Mouse (Mus musculus) kidney, postnatal 0 days (tissue): ENCODE data around the gene Gtf3c2. TPM values are rescaled to one million over a fixed set of nuclear protein-coding genes. Genes with fewer than 3 reads are reported as not detected.
A peak's percentile ranks its signal among the peaks of the same experiment; 100 is the strongest.

ENCODE experiments used
- ATAC-seq: fragments of 200-750 bp; cut with Nextera tagmentation; replicated peaks from 2 replicates; pipeline ENCODE4 v1.8.0; 2017; ENCODE audit warnings: low read depth, moderate number of reproducible peaks, moderate TSS enrichment, moderate library complexity; ENCODE audit not compliant: low FRiP score
- DNase-seq: peaks from one replicate; pipeline ENCODE4 v3.0.0-alpha.2; 2016; ENCODE audit warnings: low spot score
- H3K27ac ChIP-seq: fragments of 300-500 bp; sonication (generic); 2 replicates; pipeline ENCODE4 v1.5.1; 2014; ENCODE audit warnings: mild to moderate bottlenecking
- H3K27me3 ChIP-seq: fragments of 300-500 bp; sonication (generic); 2 replicates; pipeline ENCODE4 v1.6.1; 2014; ENCODE audit warnings: low read length, mixed read lengths; ENCODE audit not compliant: insufficient read depth
- H3K36me3 ChIP-seq: fragments of 300-500 bp; sonication (generic); 2 replicates; pipeline ENCODE4 v1.6.1; 2014; ENCODE audit warnings: low read length, mixed read lengths; ENCODE audit not compliant: insufficient read depth
- H3K4me1 ChIP-seq: fragments of 300-500 bp; sonication (generic); replicated peaks from 2 replicates; pipeline ENCODE4 v1.6.1; 2014; ENCODE audit warnings: antibody characterized with exemption, low read length, mixed read lengths; ENCODE audit not compliant: insufficient read depth
- H3K4me2 ChIP-seq: fragments of 300-500 bp; sonication (generic); 2 replicates; pipeline ENCODE4 v1.6.1; 2014; ENCODE audit warnings: mild to moderate bottlenecking, low read length, moderate library complexity, mixed read lengths
- H3K4me3 ChIP-seq: fragments of 300-500 bp; sonication (generic); replicated peaks from 2 replicates; pipeline ENCODE4 v1.5.1; 2014; ENCODE audit warnings: low read depth, low read length
- H3K9ac ChIP-seq: fragments of 300-500 bp; sonication (generic); 2 replicates; pipeline ENCODE4 v1.6.1; 2014; ENCODE audit warnings: low read depth, low read length
- H3K9me3 ChIP-seq: fragments of 300-500 bp; sonication (generic); replicated peaks from 2 replicates; pipeline ENCODE4 v1.6.1; 2016; ENCODE audit warnings: low read length, inconsistent platforms, mixed read lengths
- CTCF ChIP-seq: IDR thresholded peaks from 2 replicates; pipeline ENCODE4 v1.5.1; 2016; ENCODE audit warnings: antibody characterized with exemption, low read depth, mild to moderate bottlenecking, moderate library complexity
- WGBS: fragments of 180-500 bp; shearing (Covaris S2); extraction: QIAGEN DNeasy Blood & Tissue Kit; methylation state at CpG from one replicate; pipeline ENCODE4 v1.1.7; 2014; 5-methylcytosine and 5-hydroxymethylcytosine counted together
- polyA plus RNA-seq: library from polyadenylated mRNA; unstranded; fragments of >200 nt; fragmentation: Nextera tagmentation; extraction: Ambion mirVana; gene quantifications from 2 replicates; pipeline ENCODE4 v1.2.1, GENCODE M21; 2015

Gtf3c2 gene
- polyA plus RNA-seq, 1 experiment from 2014 or later, result 42.5 TPM

DNA sequence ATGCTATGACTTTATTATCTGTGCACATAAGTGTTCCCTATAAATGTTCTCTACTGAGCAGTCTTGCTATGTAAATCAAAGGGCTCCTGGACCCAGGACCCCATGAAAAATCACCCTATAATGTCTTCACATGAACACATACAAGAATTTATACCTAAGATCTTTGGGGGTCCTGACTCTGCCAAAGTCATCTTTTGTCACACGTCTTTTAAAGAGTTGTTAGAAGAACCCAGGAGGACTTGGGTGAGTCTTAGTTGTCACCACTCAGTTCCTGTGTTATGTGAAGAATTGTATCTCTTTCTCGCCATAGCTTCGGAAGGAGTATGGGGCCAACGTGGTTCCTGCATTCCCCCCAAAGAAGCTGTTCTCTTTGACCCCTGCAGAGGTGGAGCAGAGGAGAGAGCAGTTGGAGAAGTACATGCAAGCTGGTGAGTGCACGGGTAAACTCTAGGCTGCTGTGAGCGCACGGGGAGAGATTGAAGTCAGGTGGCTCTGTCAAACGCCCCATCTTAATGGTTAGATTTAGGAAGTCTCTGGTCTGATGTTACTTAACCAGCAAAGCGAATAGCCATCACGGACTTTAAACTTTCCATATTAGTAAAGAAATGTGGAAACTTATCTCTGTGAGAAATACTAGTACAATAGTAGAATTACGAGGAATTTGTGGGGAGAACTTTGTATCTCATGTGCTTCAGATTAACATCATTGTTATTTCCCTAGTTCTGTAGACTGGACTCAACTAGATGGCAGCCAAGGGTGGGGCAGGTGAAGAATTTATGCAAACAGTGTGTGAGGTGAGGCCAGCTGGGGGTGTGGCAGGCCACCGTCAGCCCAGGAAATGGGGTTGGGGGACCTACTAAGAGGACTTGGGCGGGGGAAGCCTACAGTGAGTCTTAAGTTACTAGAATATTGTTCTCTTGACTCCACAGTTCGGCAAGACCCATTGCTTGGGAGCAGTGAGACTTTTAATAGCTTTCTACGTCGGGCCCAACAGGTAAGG lies 14.8 kb upstream of the Gtf3c2 start:
- Histone ChIP-seq H3K4me2 (peak overlapping the region; percentile 75), H3K4me1 (peaks cover 11% of the 10 kb centered on the region; the same call in 1 of the 2 replicates), H3K9me3 (no peaks in the 10 kb centered on the region), H3K27ac (no peak overlapping the region), H3K36me3 (peaks cover 59% of the 10 kb centered on the region), H3K27me3 (no peaks in the 10 kb centered on the region), H3K9ac (no peak overlapping the region), H3K4me3 (no peak overlapping the region)
- ATAC-seq, result no peak
- 90% methylated on average over 16 of the region's 16 CpGs for WGBS
- no peak for TF ChIP-seq CTCF
- DNase-seq, result no peak

DNA sequence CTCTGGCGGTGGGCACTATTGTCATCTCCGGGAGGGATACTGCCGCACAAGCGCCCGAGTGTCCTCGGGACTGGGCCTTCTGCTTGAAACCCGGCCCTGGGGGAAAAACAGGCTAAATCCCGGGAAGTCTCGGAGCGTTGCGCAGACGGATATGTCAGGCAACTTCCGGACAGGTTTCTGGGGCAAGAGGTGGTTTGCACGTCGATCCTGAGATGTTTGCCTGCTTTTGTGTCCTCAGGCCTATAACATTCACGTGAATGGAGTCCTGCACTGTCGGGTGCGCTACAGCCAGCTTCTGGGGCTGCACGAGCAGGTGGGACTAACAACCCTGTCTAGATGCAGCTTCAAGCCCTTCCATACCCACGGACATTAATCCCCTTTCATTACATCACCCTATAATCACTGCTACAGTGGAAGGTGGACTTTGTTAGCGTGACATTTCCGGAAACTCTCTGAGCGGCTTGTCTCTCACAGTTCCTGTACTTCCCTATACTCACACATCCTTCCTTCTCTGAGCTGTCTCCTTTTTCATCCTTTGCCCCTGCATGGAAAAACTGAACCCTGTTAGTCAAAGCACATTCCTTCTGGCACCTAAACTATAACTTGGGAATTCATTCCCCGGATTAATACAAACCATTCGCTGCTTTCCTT lies 13.8 kb upstream of the Gtf3c2 start:
- ATAC-seq, result peak; percentile 0; the same call in 1 of the 2 replicates
- H3K27ac ChIP-seq, result peak overlapping the region; percentile 89
- H3K36me3 ChIP-seq, result peaks cover 53% of the 10 kb centered on the region
- peak overlapping the region; percentile 91 for H3K4me3 ChIP-seq
- peaks cover 11% of the 10 kb centered on the region; the same call in 1 of the 2 replicates for H3K4me1 ChIP-seq
- no peaks in the 10 kb centered on the region for H3K27me3 ChIP-seq
- peak overlapping the region; percentile 91 for H3K9ac ChIP-seq
- H3K4me2 ChIP-seq, result peak overlapping the region; percentile 75
- WGBS, result 11% methylated on average over 25 of the region's 25 CpGs
- no peaks in the 10 kb centered on the region for H3K9me3 ChIP-seq
- no peak for TF ChIP-seq CTCF
- peak; percentile 15 for DNase-seq

DNA sequence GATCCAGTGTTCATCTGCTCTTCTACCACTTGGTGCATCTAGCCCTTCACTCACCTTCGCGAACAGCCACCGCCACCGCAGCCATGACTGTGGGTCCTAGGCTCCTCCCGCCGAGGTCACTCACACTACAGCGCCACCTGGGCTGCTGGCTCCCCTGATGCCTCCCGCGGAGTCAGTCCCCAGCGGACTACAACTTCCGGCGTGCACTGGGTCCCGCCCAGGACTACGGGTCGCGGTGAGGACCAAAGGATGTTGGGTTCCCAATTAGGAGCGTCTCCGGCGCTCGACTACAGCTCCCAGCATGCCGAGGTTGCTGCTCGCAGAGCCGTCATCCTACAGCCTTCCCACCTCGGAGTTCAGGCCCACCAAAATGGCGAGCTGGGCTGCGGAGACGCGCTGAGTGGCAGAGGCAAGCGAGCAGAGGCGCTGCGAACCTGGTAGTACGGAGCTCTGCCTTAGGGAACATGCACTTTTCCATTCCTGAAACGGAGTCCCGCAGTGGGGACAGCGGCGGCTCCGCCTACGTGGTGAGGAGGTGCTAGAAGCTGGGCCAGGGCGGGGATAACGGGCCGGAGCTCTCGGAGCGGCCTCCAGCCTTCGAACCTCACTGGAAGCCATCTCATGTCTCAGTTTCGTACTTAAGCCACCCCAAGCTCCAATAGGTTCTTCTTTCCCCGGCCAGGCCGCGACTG lies 13.1 kb upstream of the Gtf3c2 start, which contains the start of the genes Snx17 and Eif2b4:
Gene Snx17, plus strand, starts transcription at position 289 of the 692 bp plus-strand sequence.
Gene Eif2b4, minus strand, starts transcription at position 492 of the 692 bp plus-strand sequence.
- H3K4me2 ChIP-seq, result peak within 1 kb of the TSS; percentile 75
- H3K27ac ChIP-seq, result peak within 1 kb of the TSS; percentile 89
- ATAC-seq (peak; percentile 96), DNase-seq (peak; percentile 98)
- H3K4me3 ChIP-seq, result peak within 1 kb of the TSS; percentile 91
- peaks cover 51% of the 10 kb centered on the region for H3K36me3 ChIP-seq
- peak; percentile 71 for TF ChIP-seq CTCF
- no peaks in the 10 kb centered on the region for H3K9me3 ChIP-seq
- H3K9ac ChIP-seq, result peak within 1 kb of the TSS; percentile 91
- no peaks in the 10 kb centered on the region for H3K27me3 ChIP-seq
- WGBS, result under 1% methylated on average over 47 of the region's 48 CpGs
- peaks cover 11% of the 10 kb centered on the region; the same call in 1 of the 2 replicates for H3K4me1 ChIP-seq

DNA sequence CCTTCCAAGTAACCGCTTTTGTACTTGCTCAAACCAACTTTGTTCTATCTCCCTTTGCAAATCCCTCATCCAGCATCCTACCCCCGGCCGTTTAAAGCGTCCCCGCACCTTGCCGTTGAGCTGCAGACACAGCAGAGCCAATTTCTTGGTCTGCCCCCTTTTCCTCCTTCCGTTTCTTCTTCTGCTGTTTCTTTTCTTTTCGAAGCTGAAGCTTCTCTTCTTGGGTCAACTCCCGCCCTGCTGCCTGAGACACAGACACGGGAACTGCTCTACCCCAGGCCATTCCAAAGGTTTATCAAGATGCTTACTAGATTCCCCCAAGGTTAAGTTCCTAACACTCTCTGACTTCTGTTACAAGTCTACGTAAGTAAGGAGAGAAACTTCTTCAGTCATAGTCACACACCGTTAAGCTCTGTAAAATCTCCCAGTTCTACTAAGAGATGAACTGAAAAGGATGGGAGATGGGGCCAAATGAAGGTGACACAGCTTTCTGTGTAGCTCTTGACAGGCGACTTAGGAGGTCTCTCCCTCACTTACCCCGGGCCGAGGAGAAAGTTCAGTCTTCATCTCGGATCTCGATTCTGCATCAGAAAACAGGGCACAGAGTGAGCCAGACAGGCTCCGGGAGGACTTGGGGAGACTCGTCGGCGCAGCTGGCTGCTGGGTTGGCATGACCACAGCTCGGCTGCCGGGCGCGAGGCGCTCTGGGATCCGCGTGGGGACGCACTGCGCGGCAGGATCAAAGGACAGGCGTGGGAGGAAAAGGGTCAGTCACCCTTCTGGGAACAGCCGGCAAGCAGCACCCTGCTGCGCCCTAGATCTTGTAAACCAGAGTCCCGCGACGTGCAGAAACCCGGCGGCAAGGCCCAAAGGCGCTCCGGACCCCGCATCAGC lies 12.3 kb upstream of the Gtf3c2 start:
- 9% methylated on average over 42 of the region's 42 CpGs for WGBS
- Histone ChIP-seq H3K4me1 (peaks cover 11% of the 10 kb centered on the region; the same call in 1 of the 2 replicates), H3K4me3 (peak overlapping the region; percentile 91), H3K36me3 (peaks cover 50% of the 10 kb centered on the region), H3K27me3 (no peaks in the 10 kb centered on the region), H3K9ac (peak overlapping the region; percentile 66), H3K9me3 (no peaks in the 10 kb centered on the region), H3K27ac (peak overlapping the region; percentile 89), H3K4me2 (peak overlapping the region; percentile 75)
- TF ChIP-seq CTCF, result no peak
- ATAC-seq, result peak; percentile 74
- no peak for DNase-seq

DNA sequence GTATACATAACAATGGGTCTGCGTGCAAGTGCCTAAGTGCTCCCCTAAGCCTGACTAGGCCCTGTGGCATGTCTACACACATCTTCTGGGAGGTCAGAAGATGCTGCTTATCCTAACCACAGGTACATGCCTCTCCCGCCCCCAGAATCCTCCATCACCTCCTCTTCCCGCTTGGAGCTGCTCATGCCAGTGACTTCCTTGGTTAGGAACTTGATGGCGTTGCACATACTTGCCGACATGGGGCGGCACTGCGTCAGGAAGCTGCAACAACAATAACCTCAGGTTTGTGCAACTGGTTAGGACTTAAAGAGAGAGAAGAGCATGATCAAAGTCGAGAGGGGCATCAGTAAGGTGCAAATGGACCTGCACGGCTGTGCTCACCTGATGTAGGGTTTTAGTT lies 10.3 kb upstream of the Gtf3c2 start:
- no peak for TF ChIP-seq CTCF
- peaks cover 11% of the 10 kb centered on the region; the same call in 1 of the 2 replicates for H3K4me1 ChIP-seq
- ATAC-seq, result no peak
- peaks cover 36% of the 10 kb centered on the region for H3K36me3 ChIP-seq
- H3K27me3 ChIP-seq, result no peaks in the 10 kb centered on the region
- WGBS, result 92% methylated on average over 9 of the region's 9 CpGs
- H3K4me2 ChIP-seq, result no peak overlapping the region
- H3K4me3 ChIP-seq, result no peak overlapping the region
- no peaks in the 10 kb centered on the region for H3K9me3 ChIP-seq
- H3K27ac ChIP-seq, result no peak overlapping the region
- DNase-seq, result no peak
- H3K9ac ChIP-seq, result no peak overlapping the region
